Comparison of ENCODE assay signal across 8 mouse cellular contexts in the genomic region with DNA sequence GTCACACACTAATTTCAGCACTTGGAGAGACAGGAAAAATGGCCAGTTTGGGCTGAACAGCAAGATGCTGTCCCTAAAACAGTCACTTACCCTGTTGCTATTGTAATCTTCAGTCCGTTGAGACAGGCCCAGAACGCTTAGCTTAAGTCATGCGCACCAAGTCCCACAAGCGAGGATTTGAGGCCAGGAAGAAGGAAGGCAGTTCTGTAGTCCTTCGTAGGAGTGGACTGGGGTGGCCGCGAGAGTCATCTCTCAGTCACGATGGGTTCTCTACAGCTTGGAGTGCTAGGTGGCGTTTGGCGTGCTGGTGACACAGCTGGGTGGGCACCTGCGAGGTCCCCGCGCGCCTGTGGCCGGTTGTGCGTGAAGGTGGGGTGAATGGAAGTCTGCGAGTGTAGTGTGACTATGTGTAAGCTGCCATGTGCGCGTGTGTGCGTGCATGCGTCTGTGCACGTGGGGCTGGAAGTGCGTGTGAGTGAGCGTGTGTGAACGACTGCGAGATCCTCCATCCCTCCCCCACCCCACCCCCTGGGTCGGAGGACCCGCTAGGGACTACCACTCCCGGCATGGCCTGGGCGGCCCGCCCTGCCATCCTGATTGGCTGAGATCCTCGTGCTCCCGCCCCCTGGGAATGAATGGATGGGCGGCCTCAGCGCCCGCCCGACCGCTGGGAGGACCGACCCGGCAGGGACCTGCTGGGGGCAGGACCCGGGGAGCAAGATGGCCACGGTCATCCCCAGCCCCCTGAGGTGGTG. TPM values are rescaled to one million over a fixed set of nuclear protein-coding genes. Genes with fewer than 3 reads are reported as not detected.
DNase-seq lines count a peak whose midpoint lies in the region; ATAC-seq and TF ChIP-seq lines count a peak whose summit lies in the region.

No protein-coding gene starts in this region.

- no peaks in the 10 kb centered on the region for H3K36me3 ChIP-seq in ES-Bruce4 (ENCODE audit: control insufficient read depth, insufficient read depth, low read length, poor library complexity, severe bottlenecking)
- H3K36me3 ChIP-seq in forebrain, embryonic 14.5 days (ENCODE audit: control insufficient read depth, insufficient read depth, low read length): peaks cover 21% of the 10 kb centered on the region
- no peaks in the 10 kb centered on the region for H3K36me3 ChIP-seq in liver, postnatal 0 days (replicated peaks; ENCODE audit: insufficient read depth, low read length)

- H3K9me3 ChIP-seq in ES-Bruce4 (replicated peaks; ENCODE audit: control insufficient read depth, insufficient read depth, low read length, poor library complexity, severe bottlenecking): no peaks in the 10 kb centered on the region
- H3K9me3 ChIP-seq in forebrain, embryonic 14.5 days (replicated peaks; ENCODE audit: control insufficient read depth, low read length): no peaks in the 10 kb centered on the region
- no peaks in the 10 kb centered on the region for H3K9me3 ChIP-seq in liver, postnatal 0 days (ENCODE audit: low read length)

- intact Hi-C loops in heart, postnatal 14 days (cut with DNase I): loop anchor here (5.0 kb wide), 1 partner anchor 215 kb away; no protein-coding TSS in a partner anchor

- H3K27me3 ChIP-seq in ES-Bruce4 (ENCODE audit: control insufficient read depth, insufficient read depth, low read length, poor library complexity, severe bottlenecking): no peaks in the 10 kb centered on the region
- no peaks in the 10 kb centered on the region for H3K27me3 ChIP-seq in forebrain, embryonic 14.5 days (replicated peaks; ENCODE audit: control insufficient read depth, insufficient read depth, low read length)
- H3K27me3 ChIP-seq in liver, postnatal 0 days (ENCODE audit: insufficient read depth, low read length): peaks cover 50% of the 10 kb centered on the region

- H3K9ac ChIP-seq in ES-Bruce4 (ENCODE audit: low read depth, poor library complexity, severe bottlenecking): peak overlapping the region; percentile 23; the same call in 1 of the 2 replicates
- peak overlapping the region; percentile 79 for H3K9ac ChIP-seq in forebrain, embryonic 14.5 days (ENCODE audit: low read length)
- H3K9ac ChIP-seq in liver, postnatal 0 days (replicated peaks): peak overlapping the region; percentile 54

- peak overlapping the region; percentile 95 for H3K4me2 ChIP-seq in forebrain, embryonic 14.5 days (ENCODE audit: low read length)
- peak overlapping the region; percentile 95 for H3K4me2 ChIP-seq in liver, postnatal 0 days (ENCODE audit: low read depth, low read length)

- H3K4me1 ChIP-seq in ES-Bruce4 (ENCODE audit: control insufficient read depth, insufficient read depth, low read length): peaks cover 6% of the 10 kb centered on the region
- H3K4me1 ChIP-seq in forebrain, embryonic 14.5 days (ENCODE audit: control insufficient read depth, insufficient read depth, low read length): peaks cover 26% of the 10 kb centered on the region
- H3K4me1 ChIP-seq in liver, postnatal 0 days (ENCODE audit: insufficient read depth): peaks cover 36% of the 10 kb centered on the region
- peaks cover 25% of the 10 kb centered on the region for H3K4me1 ChIP-seq in olfactory bulb, adult 2 months (ENCODE audit: control insufficient read depth, insufficient read depth, low read length)

- peak overlapping the region; percentile 66 for H3K4me3 ChIP-seq in ES-Bruce4 (ENCODE audit: low read depth, low read length)
- peak overlapping the region; percentile 74 for H3K4me3 ChIP-seq in forebrain, embryonic 14.5 days (ENCODE audit: low read depth, low read length)
- peak overlapping the region; percentile 64 for H3K4me3 ChIP-seq in liver, postnatal 0 days (ENCODE audit: low read depth, low read length)
- H3K4me3 ChIP-seq in olfactory bulb, adult 2 months (ENCODE audit: insufficient read depth, low read depth, low read length): peak overlapping the region; percentile 74

- H3K27ac ChIP-seq in ES-Bruce4 (ENCODE audit: insufficient read depth, low read length): no peak overlapping the region
- peak overlapping the region; percentile 64 for H3K27ac ChIP-seq in forebrain, embryonic 14.5 days (ENCODE audit: low read depth, low read length)
- no peak overlapping the region for H3K27ac ChIP-seq in liver, postnatal 0 days (ENCODE audit: low read depth)
- peak overlapping the region; percentile 23 for H3K27ac ChIP-seq in olfactory bulb, adult 2 months (ENCODE audit: insufficient read depth, low read depth, low read length)

- WGBS in forebrain, embryonic 14.5 days: 2% methylated on average over 42 of the region's 42 CpGs
- 3% methylated on average over 42 of the region's 42 CpGs for WGBS in liver, postnatal 0 days (ENCODE audit: insufficient replicate concordance)
- 1% methylated on average over 42 of the region's 42 CpGs for WGBS in olfactory bulb, adult 2 months

- ATAC-seq in cerebellum, adult (ENCODE audit: insufficient number of reproducible peaks, low FRiP score, low TSS enrichment): peak; percentile 59
- ATAC-seq in forebrain, embryonic 14.5 days: peak; percentile 70
- peak; percentile 86 for ATAC-seq in liver, postnatal 0 days

- no peak for TF ChIP-seq CTCF in ES-Bruce4 (IDR thresholded peaks at IDR 0.05; ENCODE audit: low read depth, low read length)
- no peak for TF ChIP-seq CTCF in liver, postnatal 0 days (IDR thresholded peaks at IDR 0.05; ENCODE audit: low read depth)
- TF ChIP-seq CTCF in olfactory bulb, adult 2 months (IDR thresholded peaks at IDR 0.05; ENCODE audit: insufficient read depth, low read depth, low read length): no peak

- DNase-seq in forebrain, embryonic 14.5 days (ENCODE audit: low spot score): peak; percentile 96
- DNase-seq in heart, postnatal 14 days: peak; percentile 91 to 95
- DNase-seq in layer of hippocampus, adult 11-12 months (ENCODE audit: low spot score): peak; percentile 95
- peak; percentile 88 for DNase-seq in liver, postnatal 0 days
- peak; percentile 69 to 77 for DNase-seq in thymus, adult 18-20 months

- no peak for TF ChIP-seq POLR2A in ES-Bruce4 (IDR thresholded peaks at IDR 0.05; ENCODE audit: insufficient read depth, low read length)
- peak; percentile 33; the same call in 1 of the 2 replicates for TF ChIP-seq POLR2A in olfactory bulb, adult 2 months (IDR thresholded peaks at IDR 0.05; ENCODE audit: insufficient read depth, low read depth, low read length)

- no peak for TF ChIP-seq EP300 in ES-Bruce4 (IDR thresholded peaks at IDR 0.05; ENCODE audit: insufficient read depth, low read depth, low read length)
- no peak for TF ChIP-seq EP300 in liver, postnatal 0 days (IDR thresholded peaks at IDR 0.05; ENCODE audit: low read depth)

RNA-seq across cellular contexts. Expression of a gene that starts 3.8 kb away (rescaled TPM):
- 5.9 and 6.1 TPM in 2 replicates for polyA plus RNA-seq in ES-Bruce4 (2011; ENCODE audit: insufficient read depth, insufficient read length, low read depth, missing spikeins)
- polyA plus RNA-seq in forebrain, embryonic 14.5 days (2014; fragmentation: Nextera tagmentation; extraction: Ambion mirVana): 167 and 205 TPM in 2 replicates
- 1 to 10 TPM in 1 of 2 experiments, under 1 TPM in 1; 0.19 to 1.2 TPM for total RNA-seq in heart, postnatal 14 days (2021)
- 0.63 and 0.69 TPM in 2 replicates for polyA plus RNA-seq in liver, postnatal 0 days (2015; fragmentation: Nextera tagmentation; extraction: Ambion mirVana)
- polyA plus RNA-seq in olfactory bulb, adult 2 months (2012; ENCODE audit: insufficient read depth, insufficient read length, low replicate concordance, missing spikeins): not detected in 2 replicates

RNA-seq across cellular contexts. Expression of a gene that starts 18.4 kb away (rescaled TPM):
- polyA plus RNA-seq in ES-Bruce4 (2011; ENCODE audit: insufficient read depth, insufficient read length, low read depth, missing spikeins): 22.1 and 29.1 TPM in 2 replicates
- 5.7 and 9.8 TPM in 2 replicates for polyA plus RNA-seq in forebrain, embryonic 14.5 days (2014; fragmentation: Nextera tagmentation; extraction: Ambion mirVana)
- 10 to 100 TPM; 13.2 to 15.4 TPM for total RNA-seq in heart, postnatal 14 days (2021)
- polyA plus RNA-seq in liver, postnatal 0 days (2015; fragmentation: Nextera tagmentation; extraction: Ambion mirVana): 5.5 and 5.8 TPM in 2 replicates
- not detected in 2 replicates for polyA plus RNA-seq in olfactory bulb, adult 2 months (2012; ENCODE audit: insufficient read depth, insufficient read length, low replicate concordance, missing spikeins)

RNA-seq across cellular contexts. Expression of a gene that starts 25.8 kb away (rescaled TPM):
- polyA plus RNA-seq in ES-Bruce4 (2011; ENCODE audit: insufficient read depth, insufficient read length, low read depth, missing spikeins): 264 and 288 TPM in 2 replicates
- 46.6 and 51.3 TPM in 2 replicates for polyA plus RNA-seq in forebrain, embryonic 14.5 days (2014; fragmentation: Nextera tagmentation; extraction: Ambion mirVana)
- total RNA-seq in heart, postnatal 14 days (2021): 10 to 100 TPM; 39.2 to 42.9 TPM
- polyA plus RNA-seq in liver, postnatal 0 days (2015; fragmentation: Nextera tagmentation; extraction: Ambion mirVana): 84.8 and 94.7 TPM in 2 replicates
- not detected in 2 replicates for polyA plus RNA-seq in olfactory bulb, adult 2 months (2012; ENCODE audit: insufficient read depth, insufficient read length, low replicate concordance, missing spikeins)

RNA-seq across cellular contexts. Expression of a gene that starts 59.3 kb away (rescaled TPM):
- 33.6 and 34.1 TPM in 2 replicates for polyA plus RNA-seq in ES-Bruce4 (2011; ENCODE audit: insufficient read depth, insufficient read length, low read depth, missing spikeins)
- 0.37 and 1.2 TPM in 2 replicates for polyA plus RNA-seq in forebrain, embryonic 14.5 days (2014; fragmentation: Nextera tagmentation; extraction: Ambion mirVana)
- 1 to 10 TPM; 2.0 to 2.2 TPM for total RNA-seq in heart, postnatal 14 days (2021)
- polyA plus RNA-seq in liver, postnatal 0 days (2015; fragmentation: Nextera tagmentation; extraction: Ambion mirVana): 1.9 and 3.3 TPM in 2 replicates
- not detected in 2 replicates for polyA plus RNA-seq in olfactory bulb, adult 2 months (2012; ENCODE audit: insufficient read depth, insufficient read length, low replicate concordance, missing spikeins)

Comparison
In these comparisons a context has a peak if more than half of its experiments do, and no peak if none do; other contexts are left out.
1. H3K27ac ChIP-seq: peak in forebrain, embryonic 14.5 days (single experiment) and olfactory bulb, adult 2 months (single experiment); none in ES-Bruce4 (single experiment) and liver, postnatal 0 days (single experiment).
2. H3K9ac ChIP-seq: peak in every context shown above with its lines; median percentile 79 in forebrain, embryonic 14.5 days; 54 in liver, postnatal 0 days; 23 in ES-Bruce4.
3. RNA of a gene that starts 3.8 kb away (polyA plus RNA-seq): 167 to 205 TPM in forebrain, embryonic 14.5 days; 5.9 to 6.1 TPM in ES-Bruce4, 0.63 to 0.69 TPM in liver, postnatal 0 days and not detected in olfactory bulb, adult 2 months; every median in the first group is over 10 times any median in the second.
4. Peak in every context shown above with its lines, with median percentiles within 50 percentile points of each other: H3K4me3 ChIP-seq, ATAC-seq and DNase-seq.